Mouse (Mus musculus) limb, embryonic 13.5 days (tissue): ENCODE data around the gene Isca1. TPM values are rescaled to one million over a fixed set of nuclear protein-coding genes. Genes with fewer than 3 reads are reported as not detected.
"Not testable (repeated sequence)": the region's sequence is repeated elsewhere in the genome, so short reads cannot be mapped to it uniquely, and the experiment has no call there.

Experiments
- ATAC-seq: fragments of 200-750 bp; cut with Nextera tagmentation; 2 replicates; pipeline ENCODE4 v1.8.0; 2017; ENCODE audit warnings: low read depth, moderate number of reproducible peaks, moderate TSS enrichment; ENCODE audit not compliant: low FRiP score
- H3K27ac ChIP-seq: fragments of 300-500 bp; sonication (generic); 2 replicates; pipeline ENCODE4 v1.5.1; 2015; ENCODE audit warnings: inconsistent platforms, mild to moderate bottlenecking, moderate library complexity
- H3K27me3 ChIP-seq: fragments of 300-500 bp; sonication (generic); 2 replicates; pipeline ENCODE4 v1.6.1; 2015; ENCODE audit warnings: mild to moderate bottlenecking, inconsistent platforms
- H3K36me3 ChIP-seq: fragments of 300-500 bp; sonication (generic); 2 replicates; pipeline ENCODE4 v1.6.1; 2015; ENCODE audit warnings: inconsistent platforms, mild to moderate bottlenecking, moderate library complexity
- H3K4me1 ChIP-seq: fragments of 300-500 bp; sonication (generic); 2 replicates; pipeline ENCODE4 v1.6.1; 2015; ENCODE audit warnings: inconsistent platforms
- H3K4me2 ChIP-seq: fragments of 300-500 bp; sonication (generic); replicated peaks from 2 replicates; pipeline ENCODE4 v1.6.1; 2015; ENCODE audit warnings: inconsistent platforms, mild to moderate bottlenecking, moderate library complexity
- H3K4me3 ChIP-seq: fragments of 300-500 bp; sonication (generic); 2 replicates; pipeline ENCODE4 v1.5.1; 2015; ENCODE audit warnings: moderate library complexity, mild to moderate bottlenecking, inconsistent platforms
- H3K9ac ChIP-seq: fragments of 300-500 bp; sonication (generic); 2 replicates; pipeline ENCODE4 v1.6.1; 2015; ENCODE audit warnings: mild to moderate bottlenecking, inconsistent platforms
- H3K9me3 ChIP-seq: fragments of 300-500 bp; sonication (generic); 2 replicates; pipeline ENCODE4 v1.6.1; 2016; ENCODE audit warnings: inconsistent platforms
- WGBS: fragments of 180-500 bp; shearing (Covaris S2); methylation state at CpG from one replicate; pipeline ENCODE4 v1.1.7; 2015; 5-methylcytosine and 5-hydroxymethylcytosine counted together
- polyA plus RNA-seq: library from polyadenylated mRNA; unstranded; fragments of >200 nt; fragmentation: Nextera tagmentation; extraction: Ambion mirVana; gene quantifications from 2 replicates; pipeline ENCODE4 v1.2.1, GENCODE M21; 2015

Gene Isca1
- polyA plus RNA-seq = 111 and 116 TPM in 2 replicates

GRCm38 (mm10) chr13:59769296-59770163 lies at the start of gene Isca1:
Gene Isca1 (minus strand): TSS chr13:59769810.
- Histone ChIP-seq H3K4me3 (peak within 1 kb of the TSS; percentile 86), H3K36me3 (peaks cover 21% of the 10 kb centered on the region), H3K9ac (peak within 1 kb of the TSS; percentile 90), H3K4me2 (peak within 1 kb of the TSS; percentile 80), H3K9me3 (no peaks in the 10 kb centered on the region), H3K4me1 (peaks cover 43% of the 10 kb centered on the region), H3K27me3 (no peaks in the 10 kb centered on the region), H3K27ac (peak within 1 kb of the TSS; percentile 98)
- peak; percentile 96 for ATAC-seq
- under 1% methylated on average over 91 of the region's 91 CpGs for WGBS

GRCm38 (mm10) chr13:59817352-59817751 lies 47.7 kb upstream of the Isca1 start:
- Histone ChIP-seq H3K27me3 (no peaks in the 10 kb centered on the region), H3K4me1 (peaks cover 39% of the 10 kb centered on the region), H3K27ac (no peak overlapping the region), H3K9me3 (no peaks in the 10 kb centered on the region), H3K4me2 (no peak overlapping the region), H3K36me3 (peaks cover 66% of the 10 kb centered on the region), H3K4me3 (no peak overlapping the region), H3K9ac (no peak overlapping the region)
- WGBS = 89% methylated on average over 4 of the region's 4 CpGs
- ATAC-seq = no peak

- H3K9ac ChIP-seq = no peak overlapping the region
- no peak overlapping the region for H3K4me2 ChIP-seq
- no peaks in the 10 kb centered on the region for H3K27me3 ChIP-seq
- H3K9me3 ChIP-seq = no peaks in the 10 kb centered on the region
- ATAC-seq = no peak
- H3K4me3 ChIP-seq = no peak overlapping the region
- peaks cover 13% of the 10 kb centered on the region for H3K4me1 ChIP-seq
- H3K27ac ChIP-seq = no peak overlapping the region
- H3K36me3 ChIP-seq = peaks cover 90% of the 10 kb centered on the region
- 87% methylated on average over 6 of the region's 6 CpGs for WGBS
Measured at GRCm38 (mm10) chr13:59814109-59814591, 44.5 kb upstream of the Isca1 start.

GRCm38 (mm10) chr13:59811581-59811980 lies 42.0 kb upstream of the Isca1 start:
- peaks cover 92% of the 10 kb centered on the region for H3K36me3 ChIP-seq
- no peak for ATAC-seq
- 94% methylated on average over 3 of the region's 3 CpGs for WGBS

GRCm38 (mm10) chr13:59801000-59801399 lies 31.4 kb upstream of the Isca1 start:
- H3K27ac ChIP-seq = no peak overlapping the region
- no peaks in the 10 kb centered on the region for H3K4me1 ChIP-seq
- no peak overlapping the region for H3K4me3 ChIP-seq
- H3K4me2 ChIP-seq = no peak overlapping the region
- no peaks in the 10 kb centered on the region for H3K27me3 ChIP-seq
- peaks cover 97% of the 10 kb centered on the region for H3K36me3 ChIP-seq
- no peak for ATAC-seq
- no peak overlapping the region for H3K9ac ChIP-seq
- no peaks in the 10 kb centered on the region for H3K9me3 ChIP-seq
- 87% methylated on average over 6 of the region's 6 CpGs for WGBS

More at GRCm38 (mm10) chr13:59811581-59811980, 42.0 kb upstream of the Isca1 start:
- Histone ChIP-seq H3K27me3 (no peaks in the 10 kb centered on the region), H3K4me3 (no peak overlapping the region), H3K4me2 (no peak overlapping the region), H3K4me1 (no peaks in the 10 kb centered on the region), H3K9ac (no peak overlapping the region), H3K9me3 (no peaks in the 10 kb centered on the region), H3K27ac (no peak overlapping the region)

- no peak for ATAC-seq
Measured at GRCm38 (mm10) chr13:59800077-59800476, 30.5 kb upstream of the Isca1 start.

GRCm38 (mm10) chr13:59798306-59798705 lies 28.7 kb upstream of the Isca1 start:
- no peak for ATAC-seq
- Histone ChIP-seq H3K4me2 (no peak overlapping the region), H3K9me3 (no peaks in the 10 kb centered on the region), H3K27ac (no peak overlapping the region), H3K4me3 (no peak overlapping the region), H3K9ac (no peak overlapping the region), H3K27me3 (no peaks in the 10 kb centered on the region), H3K36me3 (peaks cover 98% of the 10 kb centered on the region), H3K4me1 (no peaks in the 10 kb centered on the region)
- whole genome bisulfite sequencing = 92% methylated on average over 1 of the region's 1 CpGs

More at GRCm38 (mm10) chr13:59800077-59800476, 30.5 kb upstream of the Isca1 start:
- Histone ChIP-seq H3K4me3 (no peak overlapping the region), H3K9ac (no peak overlapping the region), H3K9me3 (no peaks in the 10 kb centered on the region), H3K27ac (no peak overlapping the region), H3K36me3 (peaks cover 97% of the 10 kb centered on the region), H3K4me2 (no peak overlapping the region), H3K4me1 (no peaks in the 10 kb centered on the region), H3K27me3 (no peaks in the 10 kb centered on the region)
- WGBS = 88% methylated on average over 2 of the region's 2 CpGs

GRCm38 (mm10) chr13:59796466-59796848 lies 26.8 kb upstream of the Isca1 start:
- H3K4me3 ChIP-seq = no peak overlapping the region
- no peak for ATAC-seq
- H3K9ac ChIP-seq = no peak overlapping the region
- H3K36me3 ChIP-seq = peaks cover 98% of the 10 kb centered on the region
- 91% methylated on average over 9 of the region's 9 CpGs for WGBS
- H3K4me2 ChIP-seq = no peak overlapping the region
- H3K9me3 ChIP-seq = no peaks in the 10 kb centered on the region
- no peaks in the 10 kb centered on the region for H3K4me1 ChIP-seq
- no peak overlapping the region for H3K27ac ChIP-seq
- H3K27me3 ChIP-seq = no peaks in the 10 kb centered on the region

GRCm38 (mm10) chr13:59795807-59796465 lies 26.3 kb upstream of the Isca1 start:
- 90% methylated on average over 6 of the region's 6 CpGs for WGBS
- Histone ChIP-seq H3K27me3 (no peaks in the 10 kb centered on the region), H3K4me2 (no peak overlapping the region), H3K9ac (no peak overlapping the region), H3K36me3 (peaks cover 98% of the 10 kb centered on the region), H3K4me1 (no peaks in the 10 kb centered on the region), H3K4me3 (no peak overlapping the region), H3K9me3 (no peaks in the 10 kb centered on the region), H3K27ac (no peak overlapping the region)
- ATAC-seq = no peak

- Histone ChIP-seq H3K27ac (no peak overlapping the region), H3K9me3 (no peaks in the 10 kb centered on the region), H3K27me3 (no peaks in the 10 kb centered on the region), H3K9ac (no peak overlapping the region), H3K4me1 (no peaks in the 10 kb centered on the region), H3K36me3 (peaks cover 98% of the 10 kb centered on the region), H3K4me3 (no peak overlapping the region), H3K4me2 (no peak overlapping the region)
- no peak for ATAC-seq
- WGBS = 90% methylated on average over 1 of the region's 1 CpGs
Measured at GRCm38 (mm10) chr13:59794786-59795185, 25.2 kb upstream of the Isca1 start.

- Histone ChIP-seq H3K4me3 (no peak within 1 kb of the TSS), H3K4me2 (no peak within 1 kb of the TSS), H3K4me1 (no peaks in the 10 kb centered on the region), H3K9ac (no peak within 1 kb of the TSS), H3K36me3 (peaks cover 96% of the 10 kb centered on the region), H3K9me3 (no peaks in the 10 kb centered on the region), H3K27ac (no peak within 1 kb of the TSS), H3K27me3 (no peaks in the 10 kb centered on the region)
- no peak for ATAC-seq
- WGBS = 95% methylated on average over 7 of the region's 7 CpGs
Measured at GRCm38 (mm10) chr13:59782145-59782544, 12.5 kb upstream of the Isca1 start, which contains the start of gene Gm49354. Gene Gm49354 (minus strand): TSS chr13:59782245.

GRCm38 (mm10) chr13:59779744-59780264 lies 10.2 kb upstream of the Isca1 start:
- not testable (repeated sequence) for ATAC-seq, H3K27me3 ChIP-seq, H3K9ac ChIP-seq, H3K4me3 ChIP-seq, H3K4me1 ChIP-seq, H3K27ac ChIP-seq, H3K4me2 ChIP-seq, H3K9me3 ChIP-seq
- 97% methylated on average over 1 of the region's 1 CpGs for WGBS
- peaks cover 94% of the 10 kb centered on the region for H3K36me3 ChIP-seq
